Mouse (Mus musculus): ENCODE data around the gene Gm17617. TPM values are rescaled to one million over a fixed set of nuclear protein-coding genes. Genes with fewer than 3 reads are reported as not detected.
A peak's percentile ranks its signal among the peaks of the same experiment; 100 is the strongest.

Gene Gm17617
- polyA plus RNA-seq, 1 experiment from 2014 or later, result not detected

GRCm38 (mm10) chr13:55167798-55168197, 34.5 kb upstream of the Gm17617 start:
- no peak for DNase-seq (ENCODE audit: low spot score)
- Histone ChIP-seq H3K27me3 (ENCODE audit: low read depth, poor library complexity, severe bottlenecking) (peaks cover 8% of the 10 kb centered on the region), H3K27ac (replicated peaks) (no peak overlapping the region; the same call in 1 of the 2 replicates)

GRCm38 (mm10) chr13:55166806-55167725, 33.7 kb upstream of the Gm17617 start:
- Histone ChIP-seq H3K4me1 (peaks cover 22% of the 10 kb centered on the region), H3K36me3 (no peaks in the 10 kb centered on the region), H3K27me3 (ENCODE audit: low read depth, poor library complexity, severe bottlenecking) (peaks cover under 1% of the 10 kb centered on the region; the same call in 1 of the 2 replicates), H3K9me3 (replicated peaks) (no peaks in the 10 kb centered on the region), H3K4me3 (no peak overlapping the region), H3K27ac (replicated peaks) (0 out of 2 replicates have a peak overlapping the region, but pooled peaks have one; percentile 17)
- no peak for DNase-seq (ENCODE audit: low spot score)
- 90% methylated on average over 32 of the region's 32 CpGs for WGBS

More at GRCm38 (mm10) chr13:55167798-55168197, 34.5 kb upstream of the Gm17617 start:
- no peaks in the 10 kb centered on the region for H3K36me3 ChIP-seq
- no peaks in the 10 kb centered on the region for H3K9me3 ChIP-seq (replicated peaks)
- no peak overlapping the region for H3K4me3 ChIP-seq
- 84% methylated on average over 11 of the region's 11 CpGs for WGBS
- H3K4me1 ChIP-seq, result peaks cover 29% of the 10 kb centered on the region

DNA sequence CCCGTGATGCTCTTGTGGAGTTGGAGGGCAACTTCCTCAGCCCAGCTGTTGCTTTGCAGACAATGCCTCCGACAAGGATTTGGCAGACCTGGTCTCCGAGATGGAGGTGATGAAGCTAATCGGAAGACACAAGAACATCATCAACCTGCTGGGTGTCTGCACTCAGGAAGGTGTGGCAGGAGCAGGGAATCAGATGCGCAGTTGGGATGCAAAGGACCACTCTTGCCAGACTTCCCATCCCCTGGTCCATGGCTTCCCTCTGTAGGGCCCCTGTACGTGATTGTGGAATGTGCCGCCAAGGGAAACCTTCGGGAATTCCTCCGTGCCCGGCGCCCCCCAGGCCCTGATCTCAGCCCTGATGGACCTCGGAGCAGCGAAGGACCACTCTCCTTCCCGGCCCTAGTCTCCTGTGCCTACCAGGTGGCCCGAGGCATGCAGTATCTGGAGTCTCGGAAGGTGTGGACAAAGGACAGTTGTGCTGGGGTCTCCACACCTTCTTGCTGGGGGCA, 32.5 kb upstream of the Gm17617 start:
- no peak overlapping the region for H3K27ac ChIP-seq (replicated peaks)
- H3K4me1 ChIP-seq, result peaks cover 10% of the 10 kb centered on the region
- DNase-seq (ENCODE audit: low spot score), result no peak
- H3K36me3 ChIP-seq, result no peaks in the 10 kb centered on the region
- H3K4me3 ChIP-seq, result no peak overlapping the region
- H3K9me3 ChIP-seq (replicated peaks), result no peaks in the 10 kb centered on the region
- 92% methylated on average over 16 of the region's 16 CpGs for WGBS
- no peaks in the 10 kb centered on the region for H3K27me3 ChIP-seq (ENCODE audit: low read depth, poor library complexity, severe bottlenecking)

GRCm38 (mm10) chr13:55163553-55163952, 30.2 kb upstream of the Gm17617 start:
- Histone ChIP-seq H3K36me3 (no peaks in the 10 kb centered on the region), H3K27me3 (ENCODE audit: low read depth, poor library complexity, severe bottlenecking) (no peaks in the 10 kb centered on the region), H3K4me3 (no peak overlapping the region), H3K9me3 (replicated peaks) (no peaks in the 10 kb centered on the region), H3K4me1 (0 out of 2 replicates have a peak, but pooled peaks cover 3% of the 10 kb centered on the region), H3K27ac (replicated peaks) (no peak overlapping the region)
- 65% methylated on average over 5 of the region's 5 CpGs for WGBS
- no peak for DNase-seq (ENCODE audit: low spot score)

GRCm38 (mm10) chr13:55162365-55162764, 29.0 kb upstream of the Gm17617 start:
- Histone ChIP-seq H3K27ac (replicated peaks) (no peak overlapping the region), H3K4me3 (no peak overlapping the region), H3K36me3 (no peaks in the 10 kb centered on the region), H3K27me3 (ENCODE audit: low read depth, poor library complexity, severe bottlenecking) (no peaks in the 10 kb centered on the region), H3K9me3 (replicated peaks) (no peaks in the 10 kb centered on the region), H3K4me1 (no peaks in the 10 kb centered on the region)
- WGBS, result 68% methylated on average over 7 of the region's 7 CpGs
- no peak for DNase-seq (ENCODE audit: low spot score)

DNA sequence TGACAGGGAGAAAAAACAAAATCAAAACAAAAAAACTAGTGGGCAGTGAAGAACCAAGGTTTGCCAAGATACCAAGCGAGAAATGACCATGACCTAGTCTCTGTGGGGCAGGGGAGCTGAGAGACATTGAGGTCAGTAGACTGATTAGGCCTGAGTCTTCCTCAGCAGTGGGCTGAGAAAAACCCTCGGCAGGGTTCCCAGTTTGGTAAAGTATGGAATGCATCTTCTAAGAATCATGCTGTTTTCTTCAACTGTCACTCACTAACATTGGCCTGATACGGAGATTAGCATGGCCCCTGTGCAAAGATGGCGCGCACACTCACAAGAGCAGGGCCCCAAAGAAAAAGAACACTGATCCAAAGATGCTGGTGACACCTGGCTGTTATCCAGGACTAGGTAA, 20.6 kb upstream of the Gm17617 start:
- Histone ChIP-seq H3K9me3 (replicated peaks) (no peaks in the 10 kb centered on the region), H3K4me3 (no peak overlapping the region), H3K36me3 (no peaks in the 10 kb centered on the region), H3K4me1 (peaks cover 16% of the 10 kb centered on the region), H3K27me3 (ENCODE audit: low read depth, poor library complexity, severe bottlenecking) (peaks cover 57% of the 10 kb centered on the region), H3K27ac (replicated peaks) (no peak overlapping the region)
- WGBS, result 77% methylated on average over 5 of the region's 5 CpGs
- DNase-seq (ENCODE audit: low spot score), result no peak

DNA sequence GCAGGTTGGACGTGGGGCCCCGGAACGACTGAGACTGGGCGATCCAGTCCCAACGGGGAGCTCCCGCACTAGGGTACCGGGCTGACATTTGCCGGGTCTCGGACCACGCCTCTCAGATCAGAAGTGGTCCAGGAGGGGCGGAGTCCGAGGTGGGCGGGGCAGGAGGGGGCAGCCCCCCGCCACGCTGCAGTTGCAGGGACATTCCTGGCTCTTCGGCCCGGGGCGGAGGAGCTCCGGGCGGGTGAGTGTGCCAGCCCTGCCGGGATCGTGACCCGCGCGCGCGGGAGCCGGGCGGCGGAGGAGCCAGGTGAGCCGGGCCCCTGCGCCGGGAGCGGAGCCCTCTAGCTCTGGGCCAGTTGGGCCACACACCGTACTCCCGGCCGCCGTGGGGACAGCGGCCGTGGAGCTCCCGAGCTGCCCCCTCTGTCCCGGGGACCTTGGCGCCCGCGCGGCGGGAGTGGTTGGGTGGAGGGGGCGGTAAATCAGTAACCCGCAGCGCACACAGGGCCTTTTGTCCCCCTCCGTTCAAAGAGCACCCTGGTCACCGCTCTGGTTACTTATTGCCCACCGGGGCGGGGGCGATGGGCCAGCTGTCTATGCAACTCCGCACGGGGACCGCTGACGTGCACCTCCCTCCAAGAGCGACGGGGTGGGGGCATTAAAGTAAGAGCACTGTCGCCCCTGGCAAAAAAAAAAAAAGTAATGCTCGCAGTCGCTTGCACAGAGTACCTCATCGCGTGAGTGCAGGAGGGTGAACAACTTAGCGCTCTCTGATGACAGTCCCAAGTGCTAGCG, 19.5 kb upstream of the Gm17617 start, which contains the start of gene Fgfr4:
TSS of gene Fgfr4 (plus strand) at position 20 of the 795 bp plus-strand sequence.
- H3K4me1 ChIP-seq, result peaks cover 16% of the 10 kb centered on the region
- peak; percentile 62 for DNase-seq (ENCODE audit: low spot score)
- H3K27me3 ChIP-seq (ENCODE audit: low read depth, poor library complexity, severe bottlenecking), result peaks cover 57% of the 10 kb centered on the region
- WGBS, result under 1% methylated on average over 68 of the region's 68 CpGs
- no peaks in the 10 kb centered on the region for H3K9me3 ChIP-seq (replicated peaks)
- peak within 1 kb of the TSS; percentile 66 for H3K4me3 ChIP-seq
- no peak within 1 kb of the TSS; the same call in 1 of the 2 replicates for H3K27ac ChIP-seq (replicated peaks)
- H3K36me3 ChIP-seq, result no peaks in the 10 kb centered on the region

DNA sequence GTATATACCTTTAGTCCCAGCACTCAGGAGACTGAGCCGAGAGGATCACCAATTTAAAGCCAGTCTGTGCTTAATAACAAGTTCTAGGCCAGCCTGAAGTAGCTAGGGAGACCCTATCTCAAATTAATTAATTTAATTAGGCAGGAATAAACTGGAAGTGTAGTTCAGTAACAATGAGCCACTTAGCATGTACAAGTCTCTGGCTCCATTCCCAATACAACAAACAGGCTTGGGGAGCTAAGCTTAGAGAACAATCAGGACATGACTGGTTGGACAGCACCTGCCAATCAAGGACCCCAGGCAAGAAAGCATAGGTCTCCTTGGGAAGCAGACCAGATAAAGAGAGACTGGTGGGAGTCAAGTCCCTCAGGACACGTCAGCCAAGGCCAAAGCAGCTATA, 6.9 kb upstream of the Gm17617 start:
- Histone ChIP-seq H3K27me3 (ENCODE audit: low read depth, poor library complexity, severe bottlenecking) (no peaks in the 10 kb centered on the region), H3K4me1 (peaks cover 5% of the 10 kb centered on the region), H3K36me3 (no peaks in the 10 kb centered on the region), H3K9me3 (replicated peaks) (no peaks in the 10 kb centered on the region), H3K4me3 (no peak overlapping the region), H3K27ac (replicated peaks) (no peak overlapping the region)
- no peak for DNase-seq (ENCODE audit: low spot score)
- WGBS, result 74% methylated on average over 2 of the region's 2 CpGs

DNA sequence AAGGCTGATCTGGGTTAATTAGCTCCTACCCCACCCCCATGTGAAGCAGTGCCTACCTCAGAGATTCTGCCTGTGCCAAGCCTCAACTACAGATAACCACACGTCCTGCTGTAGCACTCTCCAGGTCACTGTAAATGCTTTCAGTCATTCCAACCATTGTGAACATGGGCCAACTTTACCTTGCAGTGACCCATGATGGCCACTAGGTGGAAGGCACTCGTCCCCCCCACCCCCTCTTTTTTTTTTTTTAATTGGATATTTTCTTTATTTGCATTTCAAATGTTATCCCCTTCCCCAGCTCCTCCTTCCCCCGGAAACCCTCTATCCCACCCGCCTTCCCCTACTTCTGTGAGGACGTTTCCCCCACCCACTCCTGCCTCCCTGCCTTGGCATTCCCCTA, 2.0 kb upstream of the Gm17617 start:
- Histone ChIP-seq H3K4me3 (no peak overlapping the region), H3K36me3 (peaks cover 38% of the 10 kb centered on the region), H3K9me3 (replicated peaks) (no peaks in the 10 kb centered on the region), H3K27ac (replicated peaks) (no peak overlapping the region), H3K27me3 (ENCODE audit: low read depth, poor library complexity, severe bottlenecking) (no peaks in the 10 kb centered on the region), H3K4me1 (peaks cover 8% of the 10 kb centered on the region)
- 16% methylated on average over 5 of the region's 5 CpGs for WGBS
- DNase-seq (ENCODE audit: low spot score), result no peak

DNA sequence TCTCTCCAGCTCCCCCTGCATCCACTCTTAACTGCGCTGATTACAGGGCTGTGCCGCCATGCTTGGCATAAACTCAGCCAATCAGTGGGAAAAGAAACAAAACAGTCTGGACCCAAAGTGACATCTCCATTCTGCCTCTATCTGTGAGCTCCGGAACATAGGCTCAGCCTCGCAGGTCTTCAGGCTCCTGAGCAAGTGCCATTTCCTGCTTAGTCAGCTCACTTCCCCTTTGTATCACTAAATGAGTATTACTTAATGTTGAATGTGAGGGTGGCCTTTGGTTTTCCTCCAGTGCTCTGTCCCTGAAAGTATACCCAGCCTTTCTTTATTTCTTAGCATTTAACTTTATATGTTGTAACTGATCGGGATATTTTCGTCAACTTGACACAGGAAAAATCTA, 8.4 kb downstream of the Gm17617 start:
- WGBS, result 94% methylated on average over 6 of the region's 6 CpGs
- Histone ChIP-seq H3K4me1 (no peaks in the 10 kb centered on the region), H3K36me3 (peaks cover 78% of the 10 kb centered on the region), H3K27ac (replicated peaks) (no peak overlapping the region), H3K4me3 (no peak overlapping the region), H3K27me3 (ENCODE audit: low read depth, poor library complexity, severe bottlenecking) (no peaks in the 10 kb centered on the region), H3K9me3 (replicated peaks) (no peaks in the 10 kb centered on the region)
- DNase-seq (ENCODE audit: low spot score), result no peak

GRCm38 (mm10) chr13:55114375-55114774, 19.0 kb downstream of the Gm17617 start:
- no peak for DNase-seq (ENCODE audit: low spot score)
- no peak overlapping the region for H3K4me3 ChIP-seq
- 88% methylated on average over 6 of the region's 6 CpGs for WGBS
- no peaks in the 10 kb centered on the region for H3K4me1 ChIP-seq
- no peaks in the 10 kb centered on the region for H3K27me3 ChIP-seq (ENCODE audit: low read depth, poor library complexity, severe bottlenecking)
- peaks cover 83% of the 10 kb centered on the region for H3K36me3 ChIP-seq
- H3K9me3 ChIP-seq (replicated peaks), result no peaks in the 10 kb centered on the region
- H3K27ac ChIP-seq (replicated peaks), result no peak overlapping the region

GRCm38 (mm10) chr13:55107694-55108093, 25.7 kb downstream of the Gm17617 start:
- DNase-seq (ENCODE audit: low spot score), result no peak
- H3K4me1 ChIP-seq, result peaks cover 20% of the 10 kb centered on the region
- H3K36me3 ChIP-seq, result peaks cover 40% of the 10 kb centered on the region
- H3K4me3 ChIP-seq, result no peak overlapping the region
- H3K9me3 ChIP-seq (replicated peaks), result no peaks in the 10 kb centered on the region
- H3K27ac ChIP-seq (replicated peaks), result no peak overlapping the region
- H3K27me3 ChIP-seq (ENCODE audit: low read depth, poor library complexity, severe bottlenecking), result no peaks in the 10 kb centered on the region
- 90% methylated on average over 8 of the region's 8 CpGs for WGBS

Measured in midbrain, embryonic 10.5 days (tissue).